Mouse (Mus musculus) common myeloid progenitor, adult 5-6 weeks (primary cell): ENCODE measurements around the gene Psma5. TPM values are rescaled to one million over a fixed set of nuclear protein-coding genes. Genes with fewer than 3 reads are reported as not detected.
"Not testable (repeated sequence)": the region's sequence is repeated elsewhere in the genome, so short reads cannot be mapped to it uniquely, and the experiment has no call there.

Experiments used
- ATAC-seq: replicated peaks from 2 replicates; pipeline ENCODE4 v1.8.0; 2016; ENCODE audit warnings: low read depth, mild to moderate bottlenecking, moderate TSS enrichment, inconsistent platforms; ENCODE audit not compliant: poor library complexity, severe bottlenecking
- total RNA-seq: library from RNA; stranded (forward); fragments of 200-1000, 187-1606 nt; gene quantifications from 2 replicates; pipeline ENCODE4 v1.2.3, GENCODE M21; 2017

The Psma5 gene
- total RNA-seq = 240 and 241 TPM in 2 replicates

- peak; percentile 98 for ATAC-seq
Measured at GRCm38 (mm10) chr3:108256719-108257637, at the start of gene Psma5. Psma5 (plus strand) TSS chr3:108256926.

- no peak for ATAC-seq
Measured at GRCm38 (mm10) chr3:108209001-108209400, 47.7 kb upstream of the Psma5 start.

DNA sequence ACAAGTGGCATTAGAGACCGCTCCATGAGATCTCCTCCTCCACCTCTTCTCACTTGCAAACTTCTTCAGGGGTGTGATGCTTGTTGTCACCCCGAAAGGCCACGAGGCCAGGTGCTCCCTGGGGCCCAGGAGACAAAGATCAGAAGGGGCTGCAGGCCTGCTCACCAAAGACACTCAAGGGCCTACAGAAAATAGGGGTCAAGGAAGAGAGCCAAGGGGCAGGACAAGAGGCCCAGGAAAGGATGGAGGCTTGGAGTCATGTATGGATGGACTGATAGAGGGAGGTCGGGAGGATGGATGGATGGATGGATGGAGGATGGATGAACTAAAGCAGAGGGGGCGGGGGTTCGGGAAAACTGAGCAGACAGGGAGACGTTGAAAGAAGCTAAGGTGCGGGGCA lies 47.2 kb upstream of the Psma5 start:
- ATAC-seq = no peak

GRCm38 (mm10) chr3:108209946-108210770 lies 46.6 kb upstream of the Psma5 start:
- ATAC-seq = peak; percentile 88

DNA sequence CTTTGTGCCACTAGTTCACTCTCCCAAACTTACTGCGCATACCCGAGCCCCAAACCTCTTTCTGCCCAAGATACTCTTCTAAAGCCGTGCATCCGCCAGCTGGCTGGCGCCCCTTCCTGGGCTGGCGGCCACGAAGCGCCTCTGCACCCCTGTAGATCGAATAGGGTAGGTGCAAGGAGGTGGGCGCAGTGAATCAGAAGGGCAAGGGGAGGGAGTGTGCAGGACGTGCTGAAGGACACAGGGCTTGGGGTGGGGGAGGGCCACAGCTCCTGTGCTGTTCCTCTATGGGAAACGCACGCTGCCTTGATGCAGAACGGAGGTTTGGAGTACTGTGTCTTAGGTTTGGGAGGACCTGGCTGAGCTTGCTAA lies 46.0 kb upstream of the Psma5 start, which contains the start of gene Atxn7l2:
Gene Atxn7l2 (minus strand): TSS at position 164 of the 369 bp plus-strand sequence.
- peak; percentile 80 for ATAC-seq

DNA sequence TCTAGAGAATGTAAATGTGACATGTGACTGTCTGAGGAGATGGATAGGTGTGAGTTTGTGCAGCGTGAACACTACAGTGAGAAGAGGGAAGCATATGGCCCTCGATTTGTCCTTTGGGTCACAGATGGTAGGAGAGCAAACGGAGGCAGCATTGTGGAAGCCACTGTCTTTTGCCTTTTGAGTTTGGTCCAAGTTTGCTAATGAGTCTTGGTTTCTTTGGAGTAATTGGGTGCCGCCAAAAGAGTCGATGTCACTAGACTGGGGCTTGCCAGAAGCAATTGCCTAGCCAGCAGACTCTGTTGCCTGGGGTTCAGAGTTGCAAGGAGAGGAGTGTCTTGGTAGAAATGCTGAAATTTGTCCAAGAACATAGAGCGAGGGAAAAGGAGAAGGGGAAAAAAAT lies 44.9 kb upstream of the Psma5 start:
- no peak for ATAC-seq

DNA sequence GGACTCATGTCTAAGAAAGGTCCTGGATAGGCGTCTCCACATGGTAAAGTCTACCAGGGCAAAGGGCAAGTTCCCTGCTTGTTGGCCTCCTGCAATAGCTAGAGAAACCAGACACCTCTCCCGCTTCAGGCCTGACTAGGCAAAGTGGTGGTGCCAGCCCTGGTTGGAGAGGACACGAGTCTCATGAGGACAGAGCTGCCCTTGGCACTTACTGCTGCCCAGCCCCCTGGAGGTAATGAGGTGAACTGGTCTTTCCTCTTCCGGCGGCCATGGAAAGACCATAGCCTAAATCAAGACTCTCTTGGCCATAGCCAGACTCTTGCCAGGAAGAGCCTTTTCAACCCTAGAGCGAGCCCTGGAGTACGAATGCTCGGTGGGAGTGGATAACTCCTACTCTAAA lies 44.3 kb upstream of the Psma5 start:
- ATAC-seq = no peak

DNA sequence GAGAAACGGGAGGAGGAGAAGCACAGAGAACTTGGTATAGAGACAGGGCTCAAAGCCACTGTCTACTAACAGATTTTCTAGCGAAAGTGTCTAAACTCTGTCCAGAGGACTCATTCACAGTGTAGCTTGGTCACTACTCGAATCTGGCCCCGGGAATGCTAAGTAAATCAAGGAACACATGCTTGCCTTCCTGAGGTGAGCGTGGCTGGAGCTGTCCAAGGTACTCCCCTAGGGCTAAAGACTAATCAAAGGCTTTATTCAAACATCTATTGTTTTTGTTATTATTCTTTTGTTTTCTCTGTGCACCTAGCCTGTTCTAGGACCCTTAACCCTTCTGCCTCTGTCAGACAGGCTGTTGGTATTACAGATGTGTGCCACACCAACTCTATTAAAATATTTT lies 42.0 kb upstream of the Psma5 start:
- no peak for ATAC-seq

DNA sequence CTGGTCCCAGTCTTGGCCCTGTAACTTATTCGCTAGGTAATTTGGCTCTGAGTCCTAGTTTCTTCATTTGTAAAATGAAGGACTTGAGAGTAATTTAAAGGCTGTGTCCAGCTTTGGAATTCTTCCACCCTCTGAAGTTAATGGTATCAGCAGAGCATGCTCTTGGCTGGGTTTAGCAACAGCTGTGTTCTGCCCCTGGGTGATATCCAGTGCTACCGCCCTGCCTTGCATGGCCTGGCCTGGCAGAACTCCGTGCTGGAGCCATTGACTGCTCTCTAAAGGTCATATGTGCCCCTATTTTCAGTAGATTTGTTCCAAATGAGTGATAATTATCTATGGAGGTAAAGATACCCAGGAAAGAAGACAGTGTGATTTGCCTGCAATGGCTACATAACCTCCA lies 36.1 kb upstream of the Psma5 start:
- ATAC-seq = no peak

DNA sequence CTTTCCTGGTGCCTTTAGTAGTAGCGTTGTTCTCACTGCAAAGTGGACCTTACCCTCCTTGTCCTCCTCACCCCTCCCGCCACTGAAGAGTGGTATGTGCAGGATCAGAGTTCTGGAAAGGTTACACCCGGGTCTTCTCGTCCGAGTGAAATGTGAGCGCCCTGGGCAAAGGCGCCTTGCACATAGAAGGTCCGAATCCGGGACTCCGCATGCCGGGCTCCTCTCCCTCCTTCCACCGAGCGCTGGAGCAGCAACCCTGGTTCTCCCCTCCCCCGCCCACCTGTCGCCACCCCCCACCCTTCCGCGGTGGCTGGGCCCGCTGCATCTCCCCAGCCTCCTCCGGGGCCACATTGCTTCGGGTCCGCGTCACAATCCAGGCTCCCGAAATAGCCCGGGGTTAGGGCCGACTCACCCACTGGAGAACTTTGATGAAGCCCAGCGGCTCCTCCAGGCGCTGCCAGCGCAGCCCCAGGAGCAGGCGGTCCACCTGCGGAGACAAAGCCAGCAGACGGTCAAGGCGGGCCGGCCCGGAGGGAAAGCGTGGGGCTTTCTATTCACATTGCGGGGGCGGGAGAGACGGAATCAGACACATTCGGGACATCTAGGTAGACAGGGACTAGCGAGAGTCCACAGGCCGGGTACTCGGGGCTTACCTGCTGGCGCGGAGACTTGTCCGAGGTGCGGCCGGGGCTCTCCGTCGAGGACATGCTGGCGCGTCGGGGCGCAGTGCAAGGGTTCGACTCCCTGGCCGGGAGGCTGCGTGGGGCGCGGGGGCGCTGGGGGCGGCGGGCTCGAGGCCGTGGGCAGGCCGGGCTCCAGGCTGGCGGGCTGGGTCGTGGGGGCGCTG lies 30.8 kb upstream of the Psma5 start:
- peak; percentile 20; the same call in 1 of the 2 replicates for ATAC-seq

DNA sequence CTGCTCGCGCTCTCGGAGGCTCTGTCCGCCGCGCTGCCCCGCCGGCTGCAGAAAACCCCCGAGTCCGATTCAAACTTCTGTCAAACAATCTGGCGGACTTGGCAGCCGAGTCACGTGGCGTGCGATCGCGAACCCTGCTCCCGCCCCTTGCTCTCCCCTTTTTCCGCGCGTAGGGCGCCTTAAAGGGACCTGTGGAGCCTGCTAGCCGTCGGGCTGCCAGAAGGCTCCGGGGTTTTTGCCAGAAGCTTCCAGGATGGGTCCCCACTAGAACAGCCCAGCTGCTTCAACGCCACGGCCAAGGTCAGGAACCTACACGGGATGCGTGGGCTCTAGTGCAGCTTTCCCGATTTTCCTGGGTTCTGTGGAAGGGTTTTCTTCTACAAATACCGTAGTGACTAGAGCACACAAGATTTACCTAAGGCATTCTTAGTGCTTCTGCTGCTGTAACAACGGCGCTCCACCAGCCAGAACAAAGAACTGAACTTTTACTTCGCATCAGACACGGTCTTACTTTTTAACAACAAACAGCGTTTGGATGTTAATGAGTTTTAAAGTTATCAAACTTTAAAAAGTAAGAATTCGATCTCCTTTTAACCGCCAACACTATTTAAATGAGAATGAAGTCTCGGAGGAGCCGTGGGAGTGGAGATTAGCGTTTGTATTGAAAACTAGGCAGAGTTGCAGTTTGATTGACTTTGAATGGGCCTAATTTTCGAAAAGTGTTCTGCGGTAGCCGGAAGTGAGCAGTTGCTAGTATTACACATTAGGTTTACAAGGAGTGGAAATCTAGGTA lies 30.0 kb upstream of the Psma5 start, which contains the start of gene Sypl2:
Gene Sypl2 (minus strand): TSS at position 91 of the 793 bp plus-strand sequence.
- ATAC-seq = peak; percentile 75

DNA sequence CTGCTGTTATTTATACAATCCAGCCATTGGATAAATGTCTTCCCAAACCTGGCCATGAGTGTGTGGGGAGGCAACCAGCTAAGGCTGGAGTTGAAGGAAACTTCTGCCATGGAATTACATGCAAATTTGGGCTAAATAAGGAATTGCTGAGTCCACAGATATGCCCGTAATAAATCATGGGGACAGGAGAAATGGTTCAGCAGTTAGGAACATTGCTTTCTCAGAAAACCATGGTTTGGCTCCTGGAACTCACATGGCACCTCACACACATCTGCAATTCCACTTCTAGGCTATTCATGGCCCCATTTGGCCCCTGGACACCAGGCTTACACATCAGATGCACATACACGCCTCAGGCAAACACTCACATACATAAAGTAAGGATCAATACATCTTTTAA lies 29.2 kb upstream of the Psma5 start:
- ATAC-seq = no peak

GRCm38 (mm10) chr3:108231646-108232045 lies 25.1 kb upstream of the Psma5 start:
- ATAC-seq = no peak

GRCm38 (mm10) chr3:108237474-108238102 lies 19.1 kb upstream of the Psma5 start:
- not testable (repeated sequence) for ATAC-seq

DNA sequence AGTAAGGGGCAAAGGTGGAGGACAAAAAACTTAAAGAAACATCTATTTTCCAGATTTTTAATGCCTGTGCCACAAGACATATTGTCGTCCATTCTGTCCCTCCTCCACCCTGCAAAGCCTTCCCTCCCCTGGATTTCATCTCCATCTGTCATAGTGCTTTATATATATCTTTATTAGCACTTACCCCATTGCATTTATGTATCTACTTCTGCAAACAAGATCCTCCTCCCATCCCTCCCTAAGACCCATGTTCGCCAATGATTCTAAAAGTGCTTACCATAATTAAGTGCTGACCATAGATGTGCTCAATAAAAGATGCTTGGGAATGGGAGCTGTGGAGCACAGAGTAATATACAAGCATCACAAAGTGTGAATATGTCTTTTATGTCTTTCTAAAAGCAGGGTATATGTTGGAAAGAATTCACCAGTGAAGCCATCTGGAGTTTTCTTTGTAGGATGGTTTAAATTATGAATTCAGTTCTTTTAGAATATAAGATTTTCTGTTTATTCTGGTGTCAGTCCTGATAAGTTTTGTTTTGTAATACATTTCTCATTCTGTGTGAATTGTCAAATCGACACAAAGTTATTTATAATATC lies 15.4 kb upstream of the Psma5 start:
- ATAC-seq = no peak

- ATAC-seq = 0 out of 2 replicates have a peak, but pooled peaks have one; percentile 50
Measured at GRCm38 (mm10) chr3:108246857-108247256, 9.9 kb upstream of the Psma5 start.

- no peak for ATAC-seq
Measured at GRCm38 (mm10) chr3:108257831-108258500, 1.2 kb downstream of the Psma5 start.

- ATAC-seq = no peak
Measured at GRCm38 (mm10) chr3:108259319-108259718, 2.6 kb downstream of the Psma5 start.
